Mouse (Mus musculus) megakaryocyte, embryonic 14.5 days (primary cell): ENCODE measurements around the gene Cops2. TPM values are rescaled to one million over a fixed set of nuclear protein-coding genes. Genes with fewer than 3 reads are reported as not detected.
A peak's percentile ranks its signal among the peaks of the same experiment; 100 is the strongest.

ENCODE experiments used
- H3K27me3 ChIP-seq: replicated peaks from 2 replicates; pipeline ENCODE3; 2012; ENCODE audit warnings: inconsistent platforms
- H3K36me3 ChIP-seq: replicated peaks from 2 replicates; pipeline ENCODE3; 2012; ENCODE audit warnings: low read length, inconsistent platforms, mixed read lengths
- H3K4me1 ChIP-seq: 2 replicates; pipeline ENCODE4 v1.6.1; 2012; ENCODE audit warnings: inconsistent platforms
- H3K4me3 ChIP-seq: replicated peaks from 2 replicates; pipeline ENCODE3; 2012; ENCODE audit warnings: moderate library complexity, mild to moderate bottlenecking, inconsistent platforms
- H3K9me3 ChIP-seq: 2 replicates; pipeline ENCODE4 v1.6.1; 2012; ENCODE audit warnings: inconsistent platforms
- FLI1 ChIP-seq: IDR thresholded peaks from 2 replicates; pipeline ENCODE4 v1.6.1; 2012; ENCODE audit warnings: low read length, inconsistent platforms, mixed read lengths
- GATA1 ChIP-seq: IDR thresholded peaks from 3 replicates; pipeline ENCODE4 v1.6.1; 2012; ENCODE audit warnings: mixed read lengths, low read length, inconsistent platforms, borderline replicate concordance
- polyA plus RNA-seq: library from polyadenylated mRNA; stranded (reverse); fragments of >175 nt; gene quantifications from 2 replicates; pipeline ENCODE4 v1.2.3, GENCODE M21; 2012; ENCODE audit warnings: low replicate concordance; ENCODE audit not compliant: insufficient read depth

Gene Cops2
- polyA plus RNA-seq, 1 experiment = 2.3 TPM

- H3K27me3 ChIP-seq = no peaks in the 10 kb centered on the region
- H3K4me1 ChIP-seq = peaks cover 42% of the 10 kb centered on the region
- TF ChIP-seq GATA1 (no peak), FLI1 (no peak)
- no peak overlapping the region for H3K4me3 ChIP-seq
- peaks cover 47% of the 10 kb centered on the region for H3K36me3 ChIP-seq
- H3K9me3 ChIP-seq = no peaks in the 10 kb centered on the region
Measured at GRCm38 (mm10) chr2:125870159-125870558, 11.2 kb upstream of the Cops2 start.

- peaks cover 54% of the 10 kb centered on the region for H3K4me1 ChIP-seq
- H3K4me3 ChIP-seq = no peak overlapping the region
- TF ChIP-seq FLI1 (no peak), GATA1 (no peak)
- H3K9me3 ChIP-seq = no peaks in the 10 kb centered on the region
- no peaks in the 10 kb centered on the region for H3K27me3 ChIP-seq
- H3K36me3 ChIP-seq = peaks cover 43% of the 10 kb centered on the region
Measured at GRCm38 (mm10) chr2:125868301-125868700, 9.4 kb upstream of the Cops2 start.

- TF ChIP-seq GATA1 (no peak), FLI1 (no peak)
- H3K4me1 ChIP-seq = peaks cover 50% of the 10 kb centered on the region
- no peaks in the 10 kb centered on the region for H3K9me3 ChIP-seq
- H3K36me3 ChIP-seq = peaks cover 26% of the 10 kb centered on the region
- H3K4me3 ChIP-seq = peak overlapping the region; percentile 94
- no peaks in the 10 kb centered on the region for H3K27me3 ChIP-seq
Measured at GRCm38 (mm10) chr2:125866058-125866740, 7.3 kb upstream of the Cops2 start.

GRCm38 (mm10) chr2:125865585-125865984 is 6.6 kb upstream of the Cops2 start:
- Histone ChIP-seq H3K4me3 (no peak overlapping the region), H3K9me3 (no peaks in the 10 kb centered on the region), H3K27me3 (no peaks in the 10 kb centered on the region), H3K36me3 (peaks cover 23% of the 10 kb centered on the region), H3K4me1 (peaks cover 49% of the 10 kb centered on the region)
- TF ChIP-seq FLI1 = no peak
- no peak for TF ChIP-seq GATA1

- H3K4me1 ChIP-seq = peaks cover 47% of the 10 kb centered on the region
- H3K4me3 ChIP-seq = no peak overlapping the region
- H3K27me3 ChIP-seq = no peaks in the 10 kb centered on the region
- peaks cover 15% of the 10 kb centered on the region for H3K36me3 ChIP-seq
- no peak for TF ChIP-seq FLI1
- no peak for TF ChIP-seq GATA1
- no peaks in the 10 kb centered on the region for H3K9me3 ChIP-seq
Measured at GRCm38 (mm10) chr2:125864551-125864950, 5.6 kb upstream of the Cops2 start.

- TF ChIP-seq FLI1 (no peak), GATA1 (no peak)
- Histone ChIP-seq H3K27me3 (no peaks in the 10 kb centered on the region), H3K36me3 (peaks cover 9% of the 10 kb centered on the region), H3K4me1 (peaks cover 47% of the 10 kb centered on the region), H3K4me3 (no peak overlapping the region), H3K9me3 (no peaks in the 10 kb centered on the region)
Measured at GRCm38 (mm10) chr2:125863799-125864198, 4.9 kb upstream of the Cops2 start.

- peak overlapping the region; percentile 94 for H3K4me3 ChIP-seq
- no peaks in the 10 kb centered on the region for H3K9me3 ChIP-seq
- H3K4me1 ChIP-seq = peaks cover 41% of the 10 kb centered on the region
- H3K27me3 ChIP-seq = no peaks in the 10 kb centered on the region
- no peak for TF ChIP-seq FLI1
- no peak for TF ChIP-seq GATA1
- H3K36me3 ChIP-seq = peaks cover 2% of the 10 kb centered on the region
Measured at GRCm38 (mm10) chr2:125857707-125858106, 1.2 kb downstream of the Cops2 start.

GRCm38 (mm10) chr2:125851237-125851636 is 7.7 kb downstream of the Cops2 start:
- peaks cover 61% of the 10 kb centered on the region for H3K4me1 ChIP-seq
- TF ChIP-seq FLI1 (no peak), GATA1 (no peak)
- H3K4me3 ChIP-seq = peak overlapping the region; percentile 82
- H3K27me3 ChIP-seq = no peaks in the 10 kb centered on the region
- H3K36me3 ChIP-seq = peaks cover 38% of the 10 kb centered on the region
- no peaks in the 10 kb centered on the region for H3K9me3 ChIP-seq

GRCm38 (mm10) chr2:125838708-125839284 is 20.1 kb downstream of the Cops2 start:
- no peak overlapping the region for H3K4me3 ChIP-seq
- peaks cover 7% of the 10 kb centered on the region; the same call in 1 of the 2 replicates for H3K4me1 ChIP-seq
- TF ChIP-seq GATA1 (no peak), FLI1 (no peak)
- H3K9me3 ChIP-seq = no peaks in the 10 kb centered on the region
- H3K36me3 ChIP-seq = peaks cover 92% of the 10 kb centered on the region
- no peaks in the 10 kb centered on the region for H3K27me3 ChIP-seq

- Histone ChIP-seq H3K27me3 (no peaks in the 10 kb centered on the region), H3K4me3 (no peak overlapping the region), H3K36me3 (peaks cover 92% of the 10 kb centered on the region), H3K4me1 (peaks cover 7% of the 10 kb centered on the region; the same call in 1 of the 2 replicates), H3K9me3 (no peaks in the 10 kb centered on the region)
- TF ChIP-seq GATA1 (no peak), FLI1 (no peak)
Measured at GRCm38 (mm10) chr2:125838091-125838490, 20.8 kb downstream of the Cops2 start.
